Mouse (Mus musculus): ENCODE results near the gene Rbfox1. TPM values are rescaled to one million over a fixed set of nuclear protein-coding genes. Genes with fewer than 3 reads are reported as not detected.

Gene Rbfox1
- polyA plus RNA-seq, 1 experiment from 2014 or later, result not detected

DNA sequence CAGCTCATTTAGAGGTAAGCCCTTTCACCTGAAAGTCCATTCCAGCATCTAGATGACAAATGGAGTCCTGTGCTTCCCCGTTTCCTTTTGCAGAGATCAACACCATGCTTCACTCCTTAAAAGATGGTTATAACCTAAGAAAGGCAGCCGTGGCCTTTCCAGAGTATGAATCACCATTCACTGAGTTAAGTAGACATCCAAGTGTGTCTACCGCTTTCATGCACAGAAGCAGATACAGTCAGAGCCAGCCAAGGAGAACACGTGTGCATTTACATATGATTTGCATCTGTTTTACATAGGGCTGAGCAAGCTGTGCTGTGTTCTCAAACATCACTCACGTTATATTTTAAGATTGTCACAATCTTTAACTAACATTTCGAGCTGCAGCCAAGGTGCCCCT, 1061.0 kb downstream of the Rbfox1 start:
- Histone ChIP-seq H3K4me3 (ENCODE audit: inconsistent target) (no peak overlapping the region), H3K36me3 (ENCODE audit: inconsistent target) (no peaks in the 10 kb centered on the region), H3K79me2 (ENCODE audit: inconsistent target) (no peaks in the 10 kb centered on the region), H3K27ac (no peak overlapping the region)
- WGBS (ENCODE audit: missing documents), result 76% methylated on average over 6 of the region's 6 CpGs

GRCm38 (mm10) chr16:6949666-6950065, 1064.5 kb downstream of the Rbfox1 start:
- 81% methylated on average over 2 of the region's 2 CpGs for WGBS (ENCODE audit: missing documents)

DNA sequence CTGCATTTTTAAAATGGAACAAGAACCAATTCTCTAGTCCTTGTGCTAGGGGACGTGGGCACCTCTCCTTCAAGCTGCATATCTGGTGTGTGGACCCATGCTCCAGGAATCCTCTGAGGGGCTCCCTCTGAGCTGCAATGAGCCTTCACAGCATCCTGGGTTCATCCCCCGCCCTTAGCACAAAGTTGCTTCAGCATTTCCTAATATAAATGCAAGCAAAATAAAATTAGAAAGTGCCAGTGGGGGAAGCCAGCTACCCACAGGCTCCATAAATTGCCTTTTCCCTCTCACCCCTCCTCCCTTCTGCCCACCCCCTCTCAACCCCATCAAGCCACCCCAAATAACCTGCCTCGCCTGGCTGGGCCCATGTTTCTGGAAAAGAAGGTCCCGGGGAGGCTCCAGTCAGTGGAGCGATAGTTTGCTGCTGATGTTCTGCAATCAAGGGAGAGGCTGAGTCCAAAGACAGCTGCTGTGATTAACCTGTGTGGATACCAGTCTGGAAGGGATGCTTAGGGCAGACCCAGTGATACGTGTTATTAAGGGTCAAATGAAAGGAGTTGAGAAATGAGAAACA, 1070.0 kb downstream of the Rbfox1 start:
- H3K4me3 ChIP-seq (ENCODE audit: inconsistent target), result no peak overlapping the region
- no peak overlapping the region for H3K27ac ChIP-seq
- H3K36me3 ChIP-seq (ENCODE audit: inconsistent target), result no peaks in the 10 kb centered on the region
- no peaks in the 10 kb centered on the region for H3K79me2 ChIP-seq (ENCODE audit: inconsistent target)
- 87% methylated on average over 6 of the region's 6 CpGs for WGBS (ENCODE audit: missing documents)

More at GRCm38 (mm10) chr16:6949666-6950065, 1064.5 kb downstream of the Rbfox1 start:
- Histone ChIP-seq H3K79me2 (ENCODE audit: inconsistent target) (no peaks in the 10 kb centered on the region), H3K4me3 (ENCODE audit: inconsistent target) (no peak overlapping the region), H3K27ac (no peak overlapping the region), H3K36me3 (ENCODE audit: inconsistent target) (no peaks in the 10 kb centered on the region)

DNA sequence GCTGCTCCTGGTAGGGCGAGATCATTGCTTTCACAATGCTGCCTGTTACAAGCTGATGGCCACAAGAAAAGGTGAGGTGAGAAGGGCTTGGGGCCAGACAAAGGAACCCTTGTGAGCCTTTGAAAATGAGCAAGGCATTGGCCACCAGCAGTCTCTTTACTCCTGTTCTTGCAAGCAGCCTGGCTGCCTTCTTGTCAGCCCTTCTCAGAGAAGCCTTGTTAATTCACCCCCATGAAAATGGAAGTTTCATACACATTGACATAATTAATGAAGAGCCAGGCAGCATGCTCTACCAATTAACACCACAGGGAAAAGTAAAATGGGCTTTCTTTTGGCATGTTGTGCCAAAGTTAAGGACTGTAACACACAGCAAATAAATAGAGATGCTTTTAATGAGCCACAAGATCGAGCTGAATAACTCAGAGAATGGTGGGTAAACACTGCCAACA, 1076.8 kb downstream of the Rbfox1 start:
- no peaks in the 10 kb centered on the region for H3K36me3 ChIP-seq (ENCODE audit: inconsistent target)
- no peaks in the 10 kb centered on the region for H3K79me2 ChIP-seq (ENCODE audit: inconsistent target)
- H3K4me3 ChIP-seq (ENCODE audit: inconsistent target), result no peak overlapping the region
- H3K27ac ChIP-seq, result no peak overlapping the region
- 62% methylated on average over 2 of the region's 2 CpGs for WGBS (ENCODE audit: missing documents)

- Histone ChIP-seq H3K27ac (no peak overlapping the region), H3K36me3 (ENCODE audit: inconsistent target) (no peaks in the 10 kb centered on the region), H3K4me3 (ENCODE audit: inconsistent target) (no peak overlapping the region), H3K79me2 (ENCODE audit: inconsistent target) (no peaks in the 10 kb centered on the region)
- 65% methylated on average over 5 of the region's 5 CpGs for WGBS (ENCODE audit: missing documents)
These were observed 1077.4 kb downstream of the Rbfox1 start for GRCm38 (mm10) chr16:6962508-6962907.

GRCm38 (mm10) chr16:6963533-6963932, 1078.4 kb downstream of the Rbfox1 start:
- no peaks in the 10 kb centered on the region for H3K79me2 ChIP-seq (ENCODE audit: inconsistent target)
- no peak overlapping the region for H3K4me3 ChIP-seq (ENCODE audit: inconsistent target)
- 46% methylated on average over 4 of the region's 4 CpGs for WGBS (ENCODE audit: missing documents)
- H3K27ac ChIP-seq, result no peak overlapping the region
- no peaks in the 10 kb centered on the region for H3K36me3 ChIP-seq (ENCODE audit: inconsistent target)

- whole genome bisulfite sequencing (ENCODE audit: missing documents), result 24% methylated on average over 8 of the region's 8 CpGs
- no peak overlapping the region for H3K27ac ChIP-seq
- H3K4me3 ChIP-seq (ENCODE audit: inconsistent target), result no peak overlapping the region
- H3K79me2 ChIP-seq (ENCODE audit: inconsistent target), result no peaks in the 10 kb centered on the region
- no peaks in the 10 kb centered on the region for H3K36me3 ChIP-seq (ENCODE audit: inconsistent target)
These were observed 1079.8 kb downstream of the Rbfox1 start for GRCm38 (mm10) chr16:6964720-6965583.

GRCm38 (mm10) chr16:6969986-6970385, 1084.8 kb downstream of the Rbfox1 start:
- 93% methylated on average over 3 of the region's 4 CpGs for WGBS (ENCODE audit: missing documents)
- no peak overlapping the region for H3K27ac ChIP-seq
- no peaks in the 10 kb centered on the region for H3K36me3 ChIP-seq (ENCODE audit: inconsistent target)
- H3K79me2 ChIP-seq (ENCODE audit: inconsistent target), result no peaks in the 10 kb centered on the region
- no peak overlapping the region for H3K4me3 ChIP-seq (ENCODE audit: inconsistent target)

DNA sequence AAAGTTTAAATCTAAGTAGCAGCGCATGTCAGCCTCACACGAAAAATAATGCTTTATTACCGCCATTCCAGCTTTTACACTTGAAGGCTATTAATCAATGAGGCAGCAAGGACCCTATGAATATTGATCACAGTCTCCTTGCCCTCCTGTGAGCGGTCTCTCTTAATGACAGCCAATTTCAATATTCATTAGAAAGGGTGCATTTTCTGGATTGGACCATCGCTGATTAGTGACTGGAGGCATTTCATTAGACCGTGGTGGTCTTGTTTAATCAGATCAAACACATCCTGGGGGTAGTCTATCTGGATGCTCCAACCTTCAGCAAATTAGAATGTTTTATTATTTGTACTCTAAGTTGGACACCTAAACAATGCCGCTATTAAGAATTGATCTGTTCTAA, 1091.2 kb downstream of the Rbfox1 start:
- H3K27ac ChIP-seq, result no peak overlapping the region

GRCm38 (mm10) chr16:6983947-6984346, 1098.8 kb downstream of the Rbfox1 start:
- H3K36me3 ChIP-seq (ENCODE audit: inconsistent target), result no peaks in the 10 kb centered on the region
- WGBS (ENCODE audit: missing documents), result 91% methylated on average over 2 of the region's 2 CpGs
- H3K79me2 ChIP-seq (ENCODE audit: inconsistent target), result no peaks in the 10 kb centered on the region
- no peak overlapping the region for H3K4me3 ChIP-seq (ENCODE audit: inconsistent target)
- no peak overlapping the region for H3K27ac ChIP-seq

More for the DNA sequence above, 1091.2 kb downstream of the Rbfox1 start:
- H3K4me3 ChIP-seq (ENCODE audit: inconsistent target), result no peak overlapping the region
- no peaks in the 10 kb centered on the region for H3K79me2 ChIP-seq (ENCODE audit: inconsistent target)
- H3K36me3 ChIP-seq (ENCODE audit: inconsistent target), result no peaks in the 10 kb centered on the region
- WGBS (ENCODE audit: missing documents), result 88% methylated on average over 7 of the region's 7 CpGs

DNA sequence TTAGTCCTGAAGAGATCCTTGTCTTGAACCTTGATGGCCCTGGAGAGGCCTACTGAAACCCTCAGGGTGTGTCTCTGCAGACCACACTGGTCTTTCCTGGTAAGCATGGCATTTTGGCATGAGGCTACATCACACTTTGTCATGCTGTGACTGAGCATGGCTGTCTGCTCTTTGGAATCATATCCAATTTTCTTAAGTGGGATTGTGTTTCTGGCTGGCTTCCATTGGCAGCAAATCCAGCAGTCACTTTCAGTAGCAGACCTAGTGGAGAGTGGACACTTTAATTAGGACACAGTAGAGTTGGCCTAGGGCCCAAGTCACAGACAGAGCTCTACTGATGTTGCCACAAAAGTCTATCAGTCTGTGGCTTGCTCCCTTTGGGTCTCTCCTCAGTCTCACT, 1100.9 kb downstream of the Rbfox1 start:
- H3K79me2 ChIP-seq (ENCODE audit: inconsistent target), result no peaks in the 10 kb centered on the region
- H3K4me3 ChIP-seq (ENCODE audit: inconsistent target), result no peak overlapping the region
- no peaks in the 10 kb centered on the region for H3K36me3 ChIP-seq (ENCODE audit: inconsistent target)
- no peak overlapping the region for H3K27ac ChIP-seq

DNA sequence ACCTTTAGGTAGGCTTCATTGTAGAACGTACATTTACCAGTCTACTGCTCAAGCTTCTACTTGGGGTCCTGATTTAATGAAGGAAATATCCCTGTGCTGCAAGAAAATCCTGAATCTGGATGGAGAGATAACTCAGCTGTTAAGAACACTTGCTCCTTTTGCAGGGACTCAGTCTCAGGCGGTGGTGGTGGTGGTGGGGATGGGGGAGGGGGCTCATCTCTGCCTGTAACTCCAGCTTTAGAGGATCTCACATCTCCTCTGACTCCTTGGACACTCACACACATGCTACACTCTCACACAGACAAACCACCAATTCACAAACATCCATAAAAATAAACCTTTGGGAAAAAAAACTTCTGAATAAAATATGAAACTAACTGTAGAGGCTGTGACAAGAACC, 1101.3 kb downstream of the Rbfox1 start:
- Histone ChIP-seq H3K27ac (no peak overlapping the region), H3K79me2 (ENCODE audit: inconsistent target) (no peaks in the 10 kb centered on the region), H3K36me3 (ENCODE audit: inconsistent target) (no peaks in the 10 kb centered on the region), H3K4me3 (ENCODE audit: inconsistent target) (no peak overlapping the region)
- WGBS (ENCODE audit: missing documents), result 85% methylated on average over 2 of the region's 2 CpGs

GRCm38 (mm10) chr16:6992251-6992650, 1107.1 kb downstream of the Rbfox1 start:
- no peaks in the 10 kb centered on the region for H3K79me2 ChIP-seq (ENCODE audit: inconsistent target)
- H3K36me3 ChIP-seq (ENCODE audit: inconsistent target), result no peaks in the 10 kb centered on the region
- H3K4me3 ChIP-seq (ENCODE audit: inconsistent target), result no peak overlapping the region
- WGBS (ENCODE audit: missing documents), result 68% methylated on average over 5 of the region's 5 CpGs
- no peak overlapping the region for H3K27ac ChIP-seq

DNA sequence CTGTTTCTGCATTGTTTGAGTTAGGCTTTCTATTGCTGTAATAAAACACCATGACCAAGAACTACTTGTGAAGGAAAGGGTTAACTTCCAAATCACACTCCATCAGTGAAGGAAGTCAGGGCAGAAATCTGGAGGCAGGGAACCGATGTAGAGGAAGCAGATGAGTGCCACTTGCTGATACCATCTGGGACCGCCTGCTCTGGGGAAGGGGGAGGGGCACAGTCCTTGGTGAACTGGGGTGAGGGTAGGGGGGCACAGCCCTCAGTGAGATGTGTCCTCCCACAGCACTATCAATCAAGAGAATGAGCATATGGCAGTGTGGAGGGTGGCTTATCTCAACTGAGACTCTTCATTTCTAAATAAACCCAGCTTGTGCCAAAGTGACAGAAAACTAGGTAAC, 1108.0 kb downstream of the Rbfox1 start:
- Histone ChIP-seq H3K79me2 (ENCODE audit: inconsistent target) (no peaks in the 10 kb centered on the region), H3K4me3 (ENCODE audit: inconsistent target) (no peak overlapping the region), H3K36me3 (ENCODE audit: inconsistent target) (no peaks in the 10 kb centered on the region), H3K27ac (no peak overlapping the region)
- 9% methylated on average over 2 of the region's 2 CpGs for WGBS (ENCODE audit: missing documents)

GRCm38 (mm10) chr16:6997109-6997508, 1112.0 kb downstream of the Rbfox1 start:
- H3K79me2 ChIP-seq (ENCODE audit: inconsistent target), result no peaks in the 10 kb centered on the region
- 52% methylated on average over 4 of the region's 4 CpGs for whole genome bisulfite sequencing (ENCODE audit: missing documents)
- H3K36me3 ChIP-seq (ENCODE audit: inconsistent target), result no peaks in the 10 kb centered on the region
- no peak overlapping the region for H3K27ac ChIP-seq
- no peak overlapping the region for H3K4me3 ChIP-seq (ENCODE audit: inconsistent target)
